Mouse (Mus musculus): ENCODE data around the gene Cyb561d1. TPM values are rescaled to one million over a fixed set of nuclear protein-coding genes. Genes with fewer than 3 reads are reported as not detected.
A peak's percentile ranks its signal among the peaks of the same experiment; 100 is the strongest.
"Not testable (repeated sequence)": the region's sequence is repeated elsewhere in the genome, so short reads cannot be mapped to it uniquely, and the experiment has no call there.

The Cyb561d1 gene
- total RNA-seq (2021) = 10 to 100 TPM; 16.4 to 16.5 TPM

GRCm38 (mm10) chr3:108200329-108201323 lies at the start of gene Cyb561d1:
Gene Cyb561d1 (minus strand): TSS chr3:108201212.
- peak; percentile 90 for DNase-seq

- no peak for DNase-seq
Observed at GRCm38 (mm10) chr3:108246857-108247256, 45.8 kb upstream of the Cyb561d1 start.

- DNase-seq = no peak
Observed at GRCm38 (mm10) chr3:108241243-108241839, 40.3 kb upstream of the Cyb561d1 start.

GRCm38 (mm10) chr3:108237474-108238102 lies 36.6 kb upstream of the Cyb561d1 start:
- not testable (repeated sequence) for DNase-seq

DNA sequence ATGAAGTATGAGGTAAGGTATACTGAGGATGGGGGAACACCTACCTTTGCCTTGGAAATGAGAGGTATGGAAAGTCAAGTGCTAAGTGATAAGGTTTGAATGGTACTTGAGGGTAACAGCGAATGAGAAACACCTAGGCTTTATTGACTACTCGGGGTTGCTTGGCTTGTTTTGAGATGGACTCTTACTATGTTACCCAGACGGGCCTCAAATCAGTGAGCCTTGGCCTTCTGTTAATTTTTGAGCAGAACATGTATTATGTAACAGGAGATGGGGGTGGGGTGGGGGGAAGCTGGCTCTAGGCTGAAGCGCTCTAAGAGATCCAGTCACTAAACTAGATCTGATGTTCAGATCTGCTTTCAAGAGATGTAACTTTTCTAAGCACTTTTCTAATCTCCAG lies 30.6 kb upstream of the Cyb561d1 start:
- DNase-seq = no peak

DNA sequence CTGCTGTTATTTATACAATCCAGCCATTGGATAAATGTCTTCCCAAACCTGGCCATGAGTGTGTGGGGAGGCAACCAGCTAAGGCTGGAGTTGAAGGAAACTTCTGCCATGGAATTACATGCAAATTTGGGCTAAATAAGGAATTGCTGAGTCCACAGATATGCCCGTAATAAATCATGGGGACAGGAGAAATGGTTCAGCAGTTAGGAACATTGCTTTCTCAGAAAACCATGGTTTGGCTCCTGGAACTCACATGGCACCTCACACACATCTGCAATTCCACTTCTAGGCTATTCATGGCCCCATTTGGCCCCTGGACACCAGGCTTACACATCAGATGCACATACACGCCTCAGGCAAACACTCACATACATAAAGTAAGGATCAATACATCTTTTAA lies 26.5 kb upstream of the Cyb561d1 start:
- no peak for DNase-seq

GRCm38 (mm10) chr3:108226558-108227350 lies 25.7 kb upstream of the Cyb561d1 start, which contains the start of gene Sypl2:
Gene Sypl2 (minus strand): TSS chr3:108226648.
- DNase-seq = peak in 1 of 2 experiments; percentile 12

- peak in 1 of 2 experiments; percentile 1 for DNase-seq
Observed at GRCm38 (mm10) chr3:108225711-108226557, 24.9 kb upstream of the Cyb561d1 start.

DNA sequence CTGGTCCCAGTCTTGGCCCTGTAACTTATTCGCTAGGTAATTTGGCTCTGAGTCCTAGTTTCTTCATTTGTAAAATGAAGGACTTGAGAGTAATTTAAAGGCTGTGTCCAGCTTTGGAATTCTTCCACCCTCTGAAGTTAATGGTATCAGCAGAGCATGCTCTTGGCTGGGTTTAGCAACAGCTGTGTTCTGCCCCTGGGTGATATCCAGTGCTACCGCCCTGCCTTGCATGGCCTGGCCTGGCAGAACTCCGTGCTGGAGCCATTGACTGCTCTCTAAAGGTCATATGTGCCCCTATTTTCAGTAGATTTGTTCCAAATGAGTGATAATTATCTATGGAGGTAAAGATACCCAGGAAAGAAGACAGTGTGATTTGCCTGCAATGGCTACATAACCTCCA lies 19.6 kb upstream of the Cyb561d1 start:
- DNase-seq = no peak

DNA sequence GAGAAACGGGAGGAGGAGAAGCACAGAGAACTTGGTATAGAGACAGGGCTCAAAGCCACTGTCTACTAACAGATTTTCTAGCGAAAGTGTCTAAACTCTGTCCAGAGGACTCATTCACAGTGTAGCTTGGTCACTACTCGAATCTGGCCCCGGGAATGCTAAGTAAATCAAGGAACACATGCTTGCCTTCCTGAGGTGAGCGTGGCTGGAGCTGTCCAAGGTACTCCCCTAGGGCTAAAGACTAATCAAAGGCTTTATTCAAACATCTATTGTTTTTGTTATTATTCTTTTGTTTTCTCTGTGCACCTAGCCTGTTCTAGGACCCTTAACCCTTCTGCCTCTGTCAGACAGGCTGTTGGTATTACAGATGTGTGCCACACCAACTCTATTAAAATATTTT lies 13.7 kb upstream of the Cyb561d1 start:
- DNase-seq = no peak

GRCm38 (mm10) chr3:108212406-108212805 lies 11.4 kb upstream of the Cyb561d1 start:
- DNase-seq = peak in 1 of 2 experiments; percentile 2

- peak in 1 of 2 experiments; percentile 24 for DNase-seq
Observed at GRCm38 (mm10) chr3:108211845-108212244, 10.8 kb upstream of the Cyb561d1 start.

GRCm38 (mm10) chr3:108210771-108211139 lies 9.7 kb upstream of the Cyb561d1 start, which contains the start of gene Atxn7l2:
Gene Atxn7l2 (minus strand): TSS chr3:108210934.
- DNase-seq = no peak

- DNase-seq = peak; percentile 94
Observed at GRCm38 (mm10) chr3:108209946-108210770, 9.1 kb upstream of the Cyb561d1 start.

GRCm38 (mm10) chr3:108209536-108209935 lies 8.5 kb upstream of the Cyb561d1 start:
- peak in 1 of 2 experiments; percentile 4 for DNase-seq

DNA sequence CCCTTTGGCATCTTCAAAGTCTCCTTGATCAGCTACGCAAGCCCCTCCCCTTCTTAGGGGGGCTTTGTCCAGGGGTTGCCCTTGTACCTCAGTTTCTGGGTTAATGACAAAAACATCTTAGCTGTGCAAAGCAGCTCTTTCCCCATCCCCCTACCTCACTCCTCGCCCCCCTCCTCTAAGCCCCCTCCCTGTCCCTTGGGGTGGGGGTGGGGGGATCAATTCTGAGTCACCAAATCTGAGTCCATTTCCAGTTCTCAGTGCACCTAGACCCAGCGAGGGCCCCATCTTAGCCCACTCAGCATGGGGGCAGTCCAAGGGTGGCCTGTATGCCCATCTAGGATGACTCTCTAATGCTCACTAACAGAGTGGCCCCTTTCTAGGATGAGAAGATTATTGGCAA lies 8.0 kb upstream of the Cyb561d1 start:
- no peak for DNase-seq

DNA sequence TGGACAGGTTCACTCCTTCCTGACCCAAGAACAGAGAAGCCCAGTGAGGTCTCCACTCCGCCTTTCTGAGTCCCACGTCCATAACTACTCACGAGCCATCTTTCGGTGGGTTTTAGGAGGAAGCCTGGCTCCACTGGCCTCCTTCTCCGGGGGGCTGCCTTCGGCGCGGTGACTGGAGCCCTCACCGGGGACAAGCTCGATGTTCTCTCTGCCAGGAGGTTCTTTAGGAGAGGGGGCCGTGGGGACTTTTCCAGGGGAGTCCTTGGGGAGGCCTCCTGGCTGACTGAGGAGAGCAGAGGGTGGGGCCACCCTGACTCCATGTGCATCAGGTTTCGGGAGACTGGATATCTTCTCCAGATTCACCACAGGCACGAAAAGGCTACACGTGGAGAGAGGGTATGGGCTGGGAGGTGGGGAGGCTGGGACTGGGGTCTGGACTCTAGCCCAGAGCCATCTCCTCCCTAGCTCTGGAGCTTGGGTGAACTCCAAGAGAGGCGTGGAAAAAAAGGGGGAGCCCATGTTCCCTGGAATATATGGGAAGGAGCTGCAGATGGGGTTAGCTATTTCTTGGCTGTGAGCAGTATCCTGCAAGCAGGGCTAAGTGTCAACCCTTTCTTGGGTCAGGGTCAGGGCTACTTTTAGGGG lies 5.8 kb upstream of the Cyb561d1 start:
- DNase-seq = peak in 1 of 2 experiments; percentile 15

- no peak for DNase-seq
Observed at GRCm38 (mm10) chr3:108205601-108206000, 4.6 kb upstream of the Cyb561d1 start.

DNA sequence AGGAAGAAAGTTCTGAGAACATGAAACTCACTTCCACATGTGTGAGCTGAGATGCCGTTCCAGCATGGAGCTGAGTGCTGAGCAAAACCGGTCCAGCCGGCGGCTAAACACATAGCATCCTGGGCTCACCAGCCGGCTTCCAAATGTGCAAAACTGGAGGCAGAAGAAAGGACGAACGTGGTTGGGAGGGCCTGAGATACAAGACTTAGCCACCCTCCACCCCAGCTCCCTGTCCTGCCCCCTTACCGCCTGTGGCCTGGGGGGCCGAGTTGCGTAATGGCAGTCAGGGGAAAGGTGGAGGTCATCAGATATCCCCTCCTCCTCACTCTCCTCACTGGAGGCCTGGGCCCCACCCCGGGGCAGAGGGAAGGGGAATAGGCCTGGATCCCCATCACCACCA lies 3.5 kb upstream of the Cyb561d1 start:
- DNase-seq = peak in 1 of 2 experiments; percentile 1

Measured in layer of hippocampus, postnatal 36 days (tissue).